Mouse (Mus musculus): ENCODE results near the gene Abhd14a.

The Abhd14a gene

DNA sequence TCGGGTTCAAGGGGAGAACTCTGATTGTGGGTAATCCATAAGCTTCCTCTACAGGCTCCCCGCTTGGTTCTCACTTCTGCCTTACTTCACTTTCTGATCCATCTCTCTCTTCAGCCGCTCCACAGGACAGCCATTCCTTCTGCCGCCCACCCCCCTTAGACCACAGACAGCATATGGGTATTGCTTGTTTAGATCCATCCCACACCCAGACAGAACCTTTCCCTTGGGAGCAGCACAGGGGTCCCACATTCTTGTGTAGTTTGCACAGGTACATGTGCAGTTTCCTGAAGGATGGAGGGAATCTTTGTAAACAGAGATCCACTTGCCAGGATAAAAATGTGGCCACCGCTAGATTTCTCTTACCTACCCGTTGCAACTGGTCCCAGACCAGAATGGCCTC is 4.9 kb upstream of the Abhd14a start:
- DNase-seq: no peak

- DNase-seq: no peak
These were observed 4.4 kb upstream of the Abhd14a start for GRCm38 (mm10) chr9:106451899-106452298.

DNA sequence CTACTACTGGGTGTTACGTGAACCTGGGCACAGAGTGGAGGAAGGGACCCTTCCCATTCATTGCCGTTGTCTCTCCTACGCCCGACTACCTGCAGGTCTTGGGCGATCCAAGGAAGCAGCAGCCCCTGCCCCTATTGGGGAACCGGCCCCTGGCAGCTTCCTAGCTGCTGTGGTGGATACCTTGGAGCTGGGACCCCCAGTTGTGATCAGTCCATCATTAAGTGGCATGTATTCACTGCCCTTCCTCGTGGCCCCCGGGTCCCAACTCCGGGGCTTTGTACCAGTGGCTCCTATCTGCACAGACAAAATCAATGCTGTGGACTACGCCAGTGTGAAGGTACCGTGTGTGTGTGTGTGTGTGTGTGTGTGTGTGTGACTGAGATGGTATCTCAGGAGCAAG is 3.8 kb upstream of the Abhd14a start:
- DNase-seq: no peak

DNA sequence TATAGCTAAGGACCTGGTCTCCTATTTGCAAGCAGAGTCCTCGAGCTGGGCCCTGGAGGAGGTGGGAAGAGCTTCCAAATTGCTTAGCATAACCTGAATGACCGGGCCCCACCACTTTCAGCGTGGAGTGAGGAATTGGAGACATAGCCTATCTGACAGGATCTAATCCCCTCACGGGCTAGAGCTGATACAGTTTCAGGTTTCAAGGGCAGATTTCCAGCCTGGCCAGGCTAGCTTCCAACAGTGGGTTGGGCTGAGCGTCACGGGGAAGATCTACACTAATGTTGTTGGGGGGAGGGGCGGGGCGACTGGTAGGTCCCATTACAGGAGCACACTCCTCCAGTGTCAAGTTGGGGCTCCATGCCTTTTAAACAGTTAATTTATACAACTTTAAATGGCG is 3.2 kb upstream of the Abhd14a start:
- DNase-seq: no peak

- no peak for DNase-seq
These were observed 2.5 kb upstream of the Abhd14a start for GRCm38 (mm10) chr9:106449947-106450346.

DNA sequence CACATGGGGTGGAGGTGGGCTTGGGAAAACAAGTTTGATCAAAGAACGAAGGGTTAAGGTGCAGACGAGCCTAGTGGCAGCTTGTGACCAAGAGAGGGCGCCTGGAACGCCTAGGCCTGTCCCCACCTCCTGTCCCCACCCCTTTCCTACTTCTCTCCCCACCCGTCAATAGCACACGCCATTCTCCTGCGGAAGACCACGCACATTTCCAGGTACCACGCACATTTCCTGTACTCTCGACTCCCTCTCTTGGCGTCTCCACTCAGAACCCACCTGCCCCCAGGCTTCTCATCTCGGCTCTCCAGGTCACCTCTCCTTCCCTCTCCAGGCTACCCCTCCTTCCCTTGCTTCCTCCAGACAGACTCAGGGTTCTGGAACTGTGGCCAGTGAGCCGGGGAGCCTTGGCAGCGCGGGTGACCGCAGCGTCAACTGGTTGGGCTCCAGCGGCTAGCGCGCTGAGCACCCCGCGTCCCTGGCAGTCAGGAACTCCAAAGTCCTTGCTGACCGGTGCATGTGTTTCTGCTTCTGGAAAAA is 1.1 kb upstream of the Abhd14a start:
- peak; percentile 82 for DNase-seq

- DNase-seq: no peak
These were observed 473 bp upstream of the Abhd14a start for GRCm38 (mm10) chr9:106447951-106448350.

DNA sequence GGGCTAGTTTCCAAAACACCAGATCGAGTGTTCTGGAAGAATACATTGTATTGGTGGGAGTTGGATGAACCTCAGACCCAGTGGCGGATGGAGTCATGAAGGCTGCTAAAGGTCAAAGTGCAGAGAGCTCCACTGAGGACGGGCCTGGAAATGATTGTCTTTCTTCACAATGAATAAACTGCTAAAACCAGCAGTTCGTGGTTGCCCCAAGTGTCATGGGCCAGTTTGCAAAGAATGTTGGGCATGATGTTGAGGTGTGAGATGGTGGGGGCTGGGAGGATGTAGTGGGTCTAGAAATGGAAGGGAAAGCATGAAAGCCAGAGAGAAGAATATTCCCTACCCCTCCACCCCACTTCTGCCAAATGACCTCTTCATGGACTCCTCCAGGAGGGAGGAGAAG is 2.6 kb downstream of the Abhd14a start:
- DNase-seq: no peak

GRCm38 (mm10) chr9:106442680-106443079 is 4.8 kb downstream of the Abhd14a start:
- no peak for DNase-seq

- no peak for DNase-seq
These were observed 10.9 kb downstream of the Abhd14a start for GRCm38 (mm10) chr9:106436566-106436965.

DNA sequence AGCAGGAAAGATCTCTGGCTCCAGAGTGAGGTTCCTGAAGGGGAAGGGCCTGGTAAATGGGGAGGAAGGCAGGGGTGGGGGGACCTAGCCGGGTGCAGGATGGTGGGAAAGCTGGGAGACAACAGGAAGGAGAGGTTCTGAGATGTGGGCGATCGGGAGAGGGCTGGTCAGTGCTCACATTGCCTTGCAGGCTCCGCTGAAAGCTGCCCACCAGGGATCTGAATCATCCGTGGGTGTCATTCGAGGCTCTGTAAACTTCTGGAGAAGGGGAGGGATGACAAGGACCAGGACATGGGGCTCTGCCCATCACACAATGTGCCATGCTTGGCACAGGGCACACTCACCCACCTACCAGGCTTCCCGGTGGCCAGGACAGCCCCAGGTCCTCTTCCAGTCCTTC is 14.1 kb downstream of the Abhd14a start:
- DNase-seq: no peak

DNA sequence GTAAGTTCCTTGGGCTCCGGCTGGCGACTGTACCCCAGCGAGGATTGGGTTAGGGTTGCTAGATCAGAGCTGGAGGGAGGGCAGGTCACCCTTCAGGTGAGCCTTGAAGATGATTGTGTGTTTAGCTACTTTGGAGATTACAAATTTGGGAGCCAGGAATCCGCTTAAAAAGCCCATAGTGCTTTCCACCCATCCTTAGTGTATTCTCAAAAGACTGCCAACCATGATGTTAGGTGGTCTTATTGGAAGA is 17.5 kb downstream of the Abhd14a start:
- no peak for DNase-seq

DNA sequence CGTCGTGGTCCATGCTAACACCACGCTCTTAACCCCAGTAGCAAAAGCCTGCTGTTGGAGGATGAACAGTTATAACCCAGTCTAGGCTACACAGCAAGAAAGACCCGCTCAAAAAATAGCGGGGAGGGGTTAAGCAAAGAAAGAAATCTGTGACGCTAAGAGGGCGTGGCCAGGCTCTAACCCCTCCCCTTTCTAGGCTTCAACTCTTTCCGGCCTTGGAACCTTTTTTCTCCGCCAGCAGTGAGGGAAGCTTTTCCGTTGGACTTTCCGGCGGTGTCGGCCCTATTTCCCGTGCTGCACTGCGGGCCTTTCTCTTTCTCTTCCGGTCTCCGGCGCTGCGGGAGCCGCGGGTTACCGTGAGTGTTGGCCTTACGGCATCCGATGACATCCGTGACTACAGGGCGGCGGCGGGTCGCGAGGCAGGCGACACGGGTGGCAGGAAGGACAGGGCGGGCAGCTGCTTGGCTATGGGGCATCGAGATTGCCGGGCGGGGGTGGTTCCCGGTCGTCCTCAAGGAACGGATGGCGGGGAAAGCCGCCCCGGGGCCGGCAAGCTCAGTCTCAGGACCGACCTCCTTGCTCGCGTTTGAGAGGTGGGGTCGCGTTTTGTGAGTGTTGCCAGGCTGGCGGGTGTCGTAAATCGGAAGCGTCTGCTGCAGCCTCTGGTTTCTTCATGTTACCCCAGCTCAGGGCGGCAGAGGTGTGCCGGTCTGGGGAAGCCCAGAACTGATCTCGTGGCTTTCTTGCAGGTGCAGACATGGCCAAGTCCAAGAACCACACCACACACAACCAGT is 18.1 kb downstream of the Abhd14a start, which contains the start of gene Rpl29:
Rpl29 (plus strand) TSS at position 234 of the 794 bp plus-strand sequence.
- peak; percentile 98 for DNase-seq

DNA sequence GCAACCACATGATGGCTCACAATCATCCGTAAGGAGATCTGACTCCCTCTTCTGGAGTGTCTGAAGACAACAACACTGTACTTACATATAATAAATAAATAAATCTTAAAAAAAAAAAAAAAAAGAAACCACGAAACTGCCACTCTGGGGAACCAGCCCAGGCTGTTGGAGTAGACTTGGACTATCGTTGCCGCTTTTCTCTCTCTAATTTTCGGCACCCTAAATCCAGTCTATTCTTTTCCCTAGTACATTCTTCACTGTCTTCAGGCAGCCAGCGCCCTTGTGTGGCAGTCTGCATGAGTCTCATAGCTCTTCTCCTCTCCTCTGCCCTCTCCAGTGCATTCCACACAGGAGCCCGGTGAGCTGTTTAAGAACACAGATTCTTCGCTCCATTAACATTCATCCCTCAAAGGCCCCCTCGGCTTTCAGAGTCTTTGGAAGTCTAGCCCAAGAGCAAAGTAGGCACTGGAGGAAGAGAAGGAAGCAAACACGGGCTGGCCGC is 18.7 kb downstream of the Abhd14a start:
- no peak for DNase-seq

- DNase-seq: peak; percentile 93
These were observed 25.7 kb downstream of the Abhd14a start for GRCm38 (mm10) chr9:106421865-106422160.

DNA sequence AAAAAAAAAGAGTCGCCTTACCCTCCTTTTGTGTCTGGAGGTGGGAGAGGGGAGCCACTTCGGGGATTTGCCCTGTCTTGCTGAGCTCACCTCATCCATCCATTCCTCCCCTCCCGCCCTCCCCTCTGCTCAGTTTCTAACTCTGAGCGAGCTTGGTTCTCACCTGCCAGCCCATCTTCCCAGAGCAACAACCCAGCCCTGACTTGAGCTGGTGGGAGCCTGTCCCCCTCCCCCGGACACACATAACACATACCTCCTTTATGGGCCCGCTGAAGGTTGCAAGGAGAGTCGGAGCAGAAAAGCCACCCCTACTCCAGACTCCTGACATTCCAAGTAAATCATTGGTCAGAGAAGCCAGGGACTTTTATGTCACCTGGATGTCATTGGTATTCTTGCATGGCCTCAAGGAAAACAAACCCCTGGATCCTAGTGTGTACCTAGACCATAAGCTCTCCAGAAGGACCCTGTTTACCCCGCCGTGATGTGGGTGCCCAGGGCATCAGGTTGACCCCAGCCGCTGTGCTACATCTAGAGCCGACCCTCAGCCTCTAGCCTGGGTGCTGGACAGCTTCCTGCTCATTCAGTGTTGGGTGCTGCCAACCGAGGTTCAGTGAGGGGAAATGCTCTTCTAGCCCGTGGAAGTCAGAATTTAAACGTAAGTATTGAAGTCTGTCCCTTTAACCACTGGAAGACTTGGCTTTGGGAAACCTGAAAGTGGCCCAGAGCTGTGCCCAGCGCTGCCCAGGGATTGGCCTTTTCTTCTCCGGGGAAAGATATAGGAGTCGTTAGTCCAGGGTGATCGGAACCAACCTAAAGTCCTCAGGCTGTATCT is 26.2 kb downstream of the Abhd14a start:
- no peak for DNase-seq

DNA sequence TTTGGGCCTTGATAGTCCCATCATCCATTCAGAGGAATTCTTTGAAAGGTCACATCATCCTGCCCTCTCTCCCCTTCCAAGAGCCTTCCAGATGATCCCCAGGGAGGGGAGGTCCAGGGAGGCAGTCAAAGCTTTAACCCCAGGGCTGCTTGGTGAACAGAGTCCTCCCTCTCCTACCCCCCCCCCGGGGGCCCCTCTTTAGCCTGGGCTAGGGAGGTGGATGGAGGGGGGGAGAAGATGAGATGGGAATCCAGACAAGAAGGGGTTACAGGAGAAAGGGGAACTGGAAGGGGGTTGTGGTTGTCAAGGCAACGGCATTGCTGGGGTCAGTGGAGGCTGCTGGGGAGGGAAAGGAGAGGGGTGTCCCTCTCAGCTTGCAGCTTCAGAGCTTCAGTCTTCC is 26.9 kb downstream of the Abhd14a start:
- peak; percentile 57 for DNase-seq

DNA sequence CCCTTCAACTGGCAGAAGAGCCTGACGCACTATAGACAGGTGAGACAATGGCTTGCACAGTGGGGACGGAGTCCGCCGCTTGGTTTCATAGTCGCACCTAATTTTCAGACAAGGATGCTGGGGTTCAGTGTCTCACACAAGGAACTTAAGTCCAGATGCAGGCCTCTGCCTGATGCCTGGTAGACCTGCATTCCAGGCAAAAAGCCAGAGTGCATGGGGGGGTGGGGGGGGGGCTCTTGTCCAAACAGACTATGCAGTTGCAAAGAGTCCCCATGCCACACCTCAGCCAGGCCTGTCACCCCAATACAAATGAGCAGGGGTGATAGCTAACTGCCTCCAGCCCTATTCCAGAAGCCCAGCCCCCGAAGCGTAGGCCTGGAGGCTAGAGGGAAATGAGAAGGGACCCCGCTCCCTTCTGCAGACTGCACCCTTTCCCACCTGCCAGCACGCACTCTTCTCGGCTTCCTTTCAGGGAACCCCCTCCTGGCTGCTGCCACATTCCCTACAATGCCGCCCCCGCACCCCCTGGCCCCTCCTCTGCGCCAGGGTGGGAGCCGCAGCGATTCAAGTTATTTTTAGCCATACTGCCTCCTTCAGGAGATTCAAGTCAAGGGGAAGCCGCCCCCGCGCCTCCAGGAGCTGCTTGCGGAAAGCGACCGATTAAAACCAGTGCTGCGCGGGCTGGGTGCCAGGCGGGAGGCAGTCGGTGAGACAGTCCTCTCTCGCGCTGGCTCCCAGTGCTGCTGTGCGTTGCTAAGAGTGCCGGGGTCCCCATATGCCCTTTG is 29.4 kb downstream of the Abhd14a start:
- peak; percentile 79 for DNase-seq

DNA sequence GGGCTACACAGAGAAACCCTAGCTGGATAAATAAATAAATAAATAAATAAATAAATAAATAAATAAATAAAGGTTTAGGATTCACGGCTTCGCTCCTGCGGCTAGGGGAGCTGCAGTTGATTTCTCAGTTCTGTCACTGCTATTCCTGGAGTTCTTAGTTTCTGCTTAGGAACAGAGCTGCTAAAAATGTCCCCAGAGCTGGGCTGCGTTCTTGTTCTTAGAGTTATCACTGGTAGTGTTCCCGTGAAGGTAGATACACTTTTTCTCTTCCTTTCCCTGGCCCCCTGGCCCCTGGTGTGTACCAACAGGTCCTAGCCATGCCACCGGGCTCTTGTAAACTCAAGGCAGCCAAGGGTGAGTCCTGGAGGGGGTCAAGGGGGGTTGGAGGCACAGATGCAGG is 30.7 kb downstream of the Abhd14a start:
- DNase-seq: no peak

DNA sequence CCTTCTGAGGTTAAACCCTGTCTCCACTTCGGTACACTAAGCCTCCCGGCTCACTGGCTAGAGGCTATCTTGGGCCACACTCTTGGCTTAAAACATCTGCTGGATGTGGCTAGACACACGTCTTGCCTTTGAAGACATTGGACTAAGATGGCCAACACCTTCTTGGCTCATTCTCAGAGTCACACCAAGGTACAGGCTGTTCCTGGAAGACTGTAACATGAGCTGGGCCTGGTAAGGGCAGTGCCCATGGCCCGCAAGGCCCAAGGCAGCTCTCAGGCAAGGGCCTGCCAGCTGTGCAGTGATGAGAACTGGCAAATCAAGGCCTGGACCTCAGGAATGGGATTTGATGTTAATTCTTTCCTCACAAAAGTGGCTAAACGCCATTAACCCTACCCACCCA is 33.9 kb downstream of the Abhd14a start:
- no peak for DNase-seq

DNA sequence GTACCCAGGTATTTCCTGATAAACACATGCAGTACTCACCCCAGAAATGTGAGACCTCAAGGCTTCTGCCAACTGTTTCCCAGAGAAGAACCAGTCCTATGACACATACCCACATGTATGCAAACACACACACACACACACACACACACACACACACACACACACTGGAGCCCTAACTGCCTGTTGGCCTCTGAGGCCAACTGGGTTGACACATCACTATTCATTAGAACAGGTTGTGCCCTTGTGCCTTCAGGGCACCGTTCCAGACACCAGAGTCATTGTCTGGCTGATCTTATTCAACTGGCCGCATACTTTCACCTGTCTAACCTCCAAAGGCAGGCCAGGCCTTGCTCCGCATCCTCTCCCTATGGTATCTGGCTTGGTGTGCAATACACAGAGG is 35.3 kb downstream of the Abhd14a start:
- DNase-seq: no peak

DNA sequence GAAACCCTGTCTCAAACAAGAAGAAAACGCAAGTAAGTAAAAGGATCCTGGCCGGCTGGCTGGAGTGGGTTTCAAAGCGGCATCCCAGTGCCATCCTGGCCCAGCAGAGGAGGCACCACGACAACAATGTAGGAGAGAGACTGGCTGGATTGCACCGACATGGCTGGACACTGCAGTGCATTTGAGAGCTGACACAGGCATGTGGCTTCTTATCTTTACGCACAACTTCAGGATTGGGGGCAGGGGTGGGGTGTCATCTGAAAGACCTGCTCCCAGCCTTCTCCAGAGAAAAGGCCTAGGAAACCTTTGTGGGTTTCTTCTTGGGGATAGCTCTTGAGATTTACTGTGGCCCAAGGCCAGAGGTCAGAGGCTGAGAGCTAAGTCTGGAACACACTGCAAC is 35.7 kb downstream of the Abhd14a start:
- no peak for DNase-seq

DNA sequence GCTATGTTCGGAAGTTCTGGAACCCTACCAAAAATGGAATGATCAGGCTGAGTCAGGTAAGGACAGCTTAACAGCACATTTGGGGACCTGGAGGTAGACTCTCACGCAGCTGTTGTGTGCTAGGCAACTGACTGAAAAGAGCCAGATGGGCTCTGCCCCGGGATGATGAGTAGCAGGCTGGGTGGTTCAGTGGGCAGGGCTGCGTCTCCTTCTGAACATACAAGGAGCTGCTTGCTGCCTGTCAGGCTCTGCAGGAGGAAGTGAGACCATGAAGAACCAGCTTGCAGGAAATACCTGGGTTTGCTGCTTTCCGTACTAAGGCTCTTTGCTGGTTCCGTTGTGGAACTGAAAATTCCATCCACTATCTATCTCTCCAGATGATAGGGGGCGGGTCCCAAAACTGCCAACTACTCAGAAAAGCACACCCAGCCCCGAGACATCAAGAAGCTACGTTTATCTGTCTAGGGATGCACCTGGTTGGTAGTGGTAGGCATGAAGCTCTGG is 36.3 kb downstream of the Abhd14a start:
- no peak for DNase-seq
